Mouse (Mus musculus): ENCODE measurements at regions not wholly inside any gene's neighbourhood (a gene's known extent, or its start where the extent isn't known, plus 50 kb on each side); places are given as distances from the start of the nearest gene placed in this dataset.

DNA sequence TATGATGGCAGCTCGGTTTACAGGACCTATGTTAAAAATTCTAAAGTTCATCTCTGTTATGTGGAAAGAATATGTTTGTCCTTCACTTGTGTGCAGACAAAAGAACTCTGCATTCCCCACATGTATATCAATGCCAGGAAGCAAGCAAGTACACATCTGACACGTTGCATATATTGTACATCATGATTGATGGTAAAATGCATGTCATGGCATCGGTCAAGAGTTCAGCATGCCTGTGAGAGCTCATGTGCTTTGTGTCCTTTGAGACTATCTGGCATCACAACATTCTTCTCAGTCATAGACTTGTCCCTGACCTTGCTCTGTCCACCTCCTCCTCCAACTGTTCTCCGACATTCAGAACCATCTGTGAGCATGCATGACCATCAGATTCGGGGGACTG is 465.6 kb upstream of the N6amt1 start:
- Histone ChIP-seq H3K27ac (no peak overlapping the region; the same call in 1 of the 2 replicates), H3K9me3 (no peaks in the 10 kb centered on the region), H3K9ac (no peak overlapping the region), H3K4me1 (no peaks in the 10 kb centered on the region), H3K4me3 (no peak overlapping the region), H3K36me3 (no peaks in the 10 kb centered on the region), H3K4me2 (no peak overlapping the region), H3K27me3 (no peaks in the 10 kb centered on the region)
- 80% methylated on average over 5 of the region's 5 CpGs for WGBS
- no peak for ATAC-seq (ENCODE audit: insufficient number of reproducible peaks, low FRiP score, low TSS enrichment, low read depth)

DNA sequence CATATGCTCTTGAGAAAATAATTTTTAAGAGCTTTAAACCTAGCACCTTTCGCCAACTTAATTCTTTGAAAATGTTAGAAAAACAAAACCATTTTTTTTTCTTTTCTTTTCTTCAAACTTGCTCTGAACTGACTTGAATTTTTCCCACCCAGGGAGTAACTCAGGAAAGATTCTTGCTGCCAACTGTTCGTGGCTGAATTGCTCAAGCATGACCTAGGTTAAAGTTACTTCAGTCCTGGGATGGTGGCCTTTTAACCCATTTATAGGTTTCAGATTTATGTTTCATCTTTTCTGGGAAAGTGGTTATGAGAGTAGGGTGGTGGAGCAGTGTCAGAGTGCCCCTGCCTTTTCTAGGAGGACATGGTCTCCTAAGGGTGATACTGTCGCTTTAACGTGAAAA is 466.4 kb upstream of the N6amt1 start:
- Histone ChIP-seq H3K4me3 (no peak overlapping the region), H3K27ac (no peak overlapping the region), H3K4me1 (no peaks in the 10 kb centered on the region), H3K27me3 (no peaks in the 10 kb centered on the region), H3K4me2 (no peak overlapping the region), H3K9me3 (no peaks in the 10 kb centered on the region), H3K36me3 (no peaks in the 10 kb centered on the region), H3K9ac (no peak overlapping the region)
- WGBS, result 59% methylated on average over 4 of the region's 4 CpGs
- ATAC-seq (ENCODE audit: insufficient number of reproducible peaks, low FRiP score, low TSS enrichment, low read depth), result no peak

- H3K4me3 ChIP-seq, result no peak overlapping the region
- H3K36me3 ChIP-seq, result no peaks in the 10 kb centered on the region
- H3K4me1 ChIP-seq, result no peaks in the 10 kb centered on the region
- H3K4me2 ChIP-seq, result no peak overlapping the region
- no peaks in the 10 kb centered on the region for H3K9me3 ChIP-seq
- no peak overlapping the region for H3K9ac ChIP-seq
- H3K27ac ChIP-seq, result no peak overlapping the region
- 74% methylated on average over 7 of the region's 7 CpGs for WGBS
- no peak for ATAC-seq (ENCODE audit: insufficient number of reproducible peaks, low FRiP score, low TSS enrichment, low read depth)
- no peaks in the 10 kb centered on the region for H3K27me3 ChIP-seq
These were observed 470.1 kb upstream of the N6amt1 start for GRCm38 (mm10) chr16:86883862-86884261.

DNA sequence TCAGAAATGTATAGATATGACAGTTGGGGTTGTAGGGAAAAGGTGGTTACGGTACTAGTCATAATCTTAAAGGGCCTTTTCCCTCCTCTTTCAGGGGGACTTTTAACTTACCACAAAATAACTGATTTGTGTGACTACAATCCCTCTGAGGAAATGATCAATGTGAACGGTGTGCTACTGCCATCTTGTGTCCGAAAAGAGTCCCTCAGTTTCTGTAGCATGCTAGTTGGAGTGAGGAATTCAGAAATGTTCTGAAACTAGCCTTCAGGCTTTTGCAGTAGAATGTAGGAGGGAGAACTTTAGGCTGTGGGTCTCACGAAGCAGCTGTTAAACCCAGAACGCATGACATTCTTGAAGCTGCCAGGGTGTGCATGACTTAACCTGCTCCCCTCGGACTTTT is 471.5 kb upstream of the N6amt1 start:
- Histone ChIP-seq H3K36me3 (no peaks in the 10 kb centered on the region), H3K27ac (no peak overlapping the region), H3K4me3 (no peak overlapping the region), H3K9me3 (no peaks in the 10 kb centered on the region), H3K27me3 (no peaks in the 10 kb centered on the region), H3K4me1 (no peaks in the 10 kb centered on the region), H3K4me2 (no peak overlapping the region), H3K9ac (no peak overlapping the region)
- no peak for ATAC-seq (ENCODE audit: insufficient number of reproducible peaks, low FRiP score, low TSS enrichment, low read depth)
- 10% methylated on average over 6 of the region's 6 CpGs for WGBS

DNA sequence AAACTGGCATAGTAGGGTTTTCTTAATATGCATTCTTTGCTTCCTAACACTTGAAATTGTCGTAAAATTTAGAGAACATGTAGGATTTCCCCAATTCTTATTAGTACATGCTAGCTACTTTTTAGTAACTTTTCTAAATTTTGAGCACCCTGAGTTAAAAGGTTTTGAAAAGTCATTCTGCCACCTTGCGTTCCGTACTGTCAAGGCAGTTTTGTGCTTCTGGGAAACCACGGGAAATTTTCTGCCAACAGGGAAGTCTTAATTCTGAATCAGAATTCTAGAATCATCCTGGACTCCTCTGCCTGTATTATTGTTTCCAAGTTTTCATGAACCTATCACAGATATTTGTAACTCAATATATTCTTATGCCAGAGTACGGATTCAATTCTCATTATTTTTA is 472.4 kb upstream of the N6amt1 start:
- no peaks in the 10 kb centered on the region for H3K27me3 ChIP-seq
- no peaks in the 10 kb centered on the region for H3K9me3 ChIP-seq
- H3K4me1 ChIP-seq, result no peaks in the 10 kb centered on the region
- no peak overlapping the region for H3K4me2 ChIP-seq
- H3K9ac ChIP-seq, result no peak overlapping the region
- no peak overlapping the region for H3K4me3 ChIP-seq
- no peak for ATAC-seq (ENCODE audit: insufficient number of reproducible peaks, low FRiP score, low TSS enrichment, low read depth)
- 45% methylated on average over 5 of the region's 5 CpGs for WGBS
- no peak overlapping the region for H3K27ac ChIP-seq
- no peaks in the 10 kb centered on the region for H3K36me3 ChIP-seq

DNA sequence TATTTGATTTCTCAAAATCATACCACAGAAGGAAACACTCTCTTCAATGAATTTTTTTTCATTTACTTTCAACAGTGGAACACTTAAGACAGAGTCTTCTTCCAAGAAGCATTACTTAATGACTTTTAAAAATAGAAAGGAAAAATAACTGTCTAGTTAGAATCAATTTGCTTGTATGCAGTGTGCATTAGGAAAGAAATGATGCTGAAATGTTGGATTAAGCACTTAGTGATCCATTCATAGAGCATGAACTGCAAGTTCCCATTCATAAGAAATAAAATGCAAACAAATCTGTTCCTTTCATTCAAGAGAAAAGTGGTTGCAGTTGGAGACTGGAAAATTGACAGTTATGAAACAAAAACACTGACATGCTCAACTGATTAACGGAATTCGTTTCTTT is 493.2 kb upstream of the N6amt1 start:
- no peak for ATAC-seq (ENCODE audit: insufficient number of reproducible peaks, low FRiP score, low TSS enrichment, low read depth)
- Histone ChIP-seq H3K4me2 (no peak overlapping the region), H3K27ac (no peak overlapping the region), H3K36me3 (no peaks in the 10 kb centered on the region), H3K27me3 (no peaks in the 10 kb centered on the region), H3K9ac (no peak overlapping the region), H3K4me1 (no peaks in the 10 kb centered on the region), H3K9me3 (no peaks in the 10 kb centered on the region), H3K4me3 (no peak overlapping the region)
- WGBS, result 67% methylated on average over 2 of the region's 2 CpGs

DNA sequence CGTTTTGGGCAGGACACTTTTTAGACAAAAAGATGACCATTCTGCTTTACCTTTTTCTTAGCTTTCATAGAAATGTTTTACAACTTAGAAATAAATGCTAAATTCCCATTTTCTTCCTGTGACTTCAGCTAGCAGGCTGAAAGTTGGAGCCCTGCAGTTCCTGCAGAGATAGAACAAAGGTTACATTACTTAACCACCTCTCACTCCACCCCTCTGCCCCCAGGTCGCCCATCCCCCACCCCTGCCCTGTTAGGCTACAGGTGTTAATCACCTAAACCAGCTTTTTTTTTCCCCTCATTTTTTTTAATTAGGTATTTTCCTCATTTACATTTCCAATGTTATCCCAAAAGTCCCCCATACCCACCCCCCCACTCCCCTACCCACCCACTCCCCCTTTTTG is 498.1 kb upstream of the N6amt1 start:
- no peaks in the 10 kb centered on the region for H3K36me3 ChIP-seq
- no peak overlapping the region for H3K9ac ChIP-seq
- H3K4me3 ChIP-seq, result no peak overlapping the region
- no peaks in the 10 kb centered on the region for H3K4me1 ChIP-seq
- no peak for ATAC-seq (ENCODE audit: insufficient number of reproducible peaks, low FRiP score, low TSS enrichment, low read depth)
- 57% methylated on average over 2 of the region's 2 CpGs for WGBS
- no peak overlapping the region for H3K27ac ChIP-seq
- H3K27me3 ChIP-seq, result no peaks in the 10 kb centered on the region
- no peaks in the 10 kb centered on the region for H3K9me3 ChIP-seq
- no peak overlapping the region for H3K4me2 ChIP-seq

- Histone ChIP-seq H3K4me3 (no peak overlapping the region), H3K9ac (no peak overlapping the region), H3K4me2 (no peak overlapping the region), H3K27ac (no peak overlapping the region), H3K4me1 (no peaks in the 10 kb centered on the region), H3K36me3 (no peaks in the 10 kb centered on the region), H3K9me3 (no peaks in the 10 kb centered on the region), H3K27me3 (no peaks in the 10 kb centered on the region)
- 48% methylated on average over 4 of the region's 4 CpGs for WGBS
- ATAC-seq (ENCODE audit: insufficient number of reproducible peaks, low FRiP score, low TSS enrichment, low read depth), result no peak
These were observed 498.7 kb upstream of the N6amt1 start for GRCm38 (mm10) chr16:86855312-86855711.

GRCm38 (mm10) chr16:86853398-86853797 is 500.6 kb upstream of the N6amt1 start:
- Histone ChIP-seq H3K27me3 (no peaks in the 10 kb centered on the region), H3K9me3 (no peaks in the 10 kb centered on the region), H3K9ac (no peak overlapping the region), H3K27ac (no peak overlapping the region), H3K36me3 (no peaks in the 10 kb centered on the region), H3K4me2 (no peak overlapping the region), H3K4me3 (no peak overlapping the region), H3K4me1 (no peaks in the 10 kb centered on the region)
- 65% methylated on average over 1 of the region's 1 CpGs for WGBS
- ATAC-seq (ENCODE audit: insufficient number of reproducible peaks, low FRiP score, low TSS enrichment, low read depth), result no peak

- Histone ChIP-seq H3K4me3 (no peak overlapping the region), H3K27me3 (no peaks in the 10 kb centered on the region), H3K36me3 (no peaks in the 10 kb centered on the region), H3K4me2 (no peak overlapping the region), H3K27ac (no peak overlapping the region), H3K9me3 (no peaks in the 10 kb centered on the region), H3K9ac (no peak overlapping the region), H3K4me1 (no peaks in the 10 kb centered on the region)
- 43% methylated on average over 6 of the region's 6 CpGs for WGBS
- no peak for ATAC-seq (ENCODE audit: insufficient number of reproducible peaks, low FRiP score, low TSS enrichment, low read depth)
These were observed 515.3 kb upstream of the N6amt1 start for GRCm38 (mm10) chr16:86838457-86839337.

GRCm38 (mm10) chr16:86827645-86828044 is 526.3 kb upstream of the N6amt1 start:
- no peak for ATAC-seq (ENCODE audit: insufficient number of reproducible peaks, low FRiP score, low TSS enrichment, low read depth)
- H3K9ac ChIP-seq, result no peak overlapping the region
- H3K27ac ChIP-seq, result no peak overlapping the region
- H3K9me3 ChIP-seq, result no peaks in the 10 kb centered on the region
- no peaks in the 10 kb centered on the region for H3K27me3 ChIP-seq
- no peak overlapping the region for H3K4me3 ChIP-seq
- H3K4me1 ChIP-seq, result no peaks in the 10 kb centered on the region
- WGBS, result 41% methylated on average over 1 of the region's 1 CpGs
- no peak overlapping the region for H3K4me2 ChIP-seq
- no peaks in the 10 kb centered on the region for H3K36me3 ChIP-seq

GRCm38 (mm10) chr16:86826641-86827040 is 527.3 kb upstream of the N6amt1 start:
- Histone ChIP-seq H3K27me3 (no peaks in the 10 kb centered on the region), H3K36me3 (no peaks in the 10 kb centered on the region), H3K9me3 (no peaks in the 10 kb centered on the region), H3K4me1 (no peaks in the 10 kb centered on the region), H3K4me2 (no peak overlapping the region), H3K4me3 (no peak overlapping the region), H3K9ac (no peak overlapping the region), H3K27ac (no peak overlapping the region)
- 50% methylated on average over 4 of the region's 4 CpGs for WGBS
- no peak for ATAC-seq (ENCODE audit: insufficient number of reproducible peaks, low FRiP score, low TSS enrichment, low read depth)

- no peak overlapping the region for H3K4me2 ChIP-seq
- ATAC-seq (ENCODE audit: insufficient number of reproducible peaks, low FRiP score, low TSS enrichment, low read depth), result no peak
- no peaks in the 10 kb centered on the region for H3K4me1 ChIP-seq
- no peak overlapping the region for H3K4me3 ChIP-seq
- H3K36me3 ChIP-seq, result no peaks in the 10 kb centered on the region
- no peak overlapping the region for H3K9ac ChIP-seq
- WGBS, result 87% methylated on average over 1 of the region's 1 CpGs
- H3K27ac ChIP-seq, result no peak overlapping the region
- no peaks in the 10 kb centered on the region for H3K9me3 ChIP-seq
- H3K27me3 ChIP-seq, result no peaks in the 10 kb centered on the region
These were observed 530.5 kb upstream of the N6amt1 start for GRCm38 (mm10) chr16:86823496-86823895.
